Mouse (Mus musculus) kidney, postnatal 25 days (tissue): Measurements from ENCODE around the gene Xpo6.

Experiments used
- DNase-seq, 2 experiments: peaks; one replicate each; pipeline ENCODE4 v3.0.0; 2021; ENCODE audit warnings: mixed read lengths in 2 of 2

The Xpo6 gene

DNA sequence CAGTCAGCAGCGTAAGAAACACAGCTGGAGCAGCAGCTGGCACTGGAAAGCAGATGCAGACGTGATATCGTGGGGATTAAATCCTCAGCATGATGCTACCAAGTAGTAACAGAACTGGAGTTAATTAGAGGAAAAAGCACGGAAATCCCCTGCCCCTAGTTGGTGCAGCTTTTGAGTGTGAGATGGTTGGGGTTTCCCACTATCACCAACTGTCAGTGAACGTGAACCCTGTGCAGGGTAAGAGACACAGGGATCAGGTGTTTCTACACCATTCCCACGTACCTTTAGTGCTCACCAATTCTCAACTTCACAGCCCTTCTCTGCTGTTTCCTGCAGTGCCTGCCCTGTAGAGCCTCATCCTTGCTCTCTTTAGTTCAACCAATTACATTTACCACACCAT is 80.5 kb downstream of the Xpo6 start:
- no peak for DNase-seq

- DNase-seq = no peak
Observed at GRCm38 (mm10) chr7:126113263-126113662, 87.0 kb downstream of the Xpo6 start.

GRCm38 (mm10) chr7:126111230-126111629 is 89.1 kb downstream of the Xpo6 start:
- no peak for DNase-seq

GRCm38 (mm10) chr7:126109898-126110297 is 90.4 kb downstream of the Xpo6 start:
- no peak for DNase-seq

DNA sequence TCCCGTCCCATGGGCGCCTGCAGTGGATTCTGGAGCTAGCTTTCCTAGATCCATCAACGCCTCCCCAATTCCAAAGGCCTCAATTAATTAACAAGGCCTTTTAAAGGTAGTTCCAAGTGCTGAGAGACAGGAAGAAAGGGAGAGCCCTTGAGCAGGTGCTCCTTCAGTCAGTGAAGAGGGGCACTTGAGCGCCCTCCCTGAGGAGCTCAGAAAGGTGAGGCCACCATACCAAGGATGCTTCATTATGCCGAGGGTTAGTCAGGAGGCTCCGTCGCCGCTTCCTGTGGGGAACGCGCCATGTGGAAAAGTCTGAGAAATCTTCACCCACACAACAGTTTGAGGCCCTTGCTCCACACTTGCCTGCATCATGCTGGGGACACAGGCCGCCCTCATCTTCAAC is 99.9 kb downstream of the Xpo6 start:
- no peak for DNase-seq

- DNase-seq = no peak
Observed at GRCm38 (mm10) chr7:126099835-126100234, 100.5 kb downstream of the Xpo6 start.

DNA sequence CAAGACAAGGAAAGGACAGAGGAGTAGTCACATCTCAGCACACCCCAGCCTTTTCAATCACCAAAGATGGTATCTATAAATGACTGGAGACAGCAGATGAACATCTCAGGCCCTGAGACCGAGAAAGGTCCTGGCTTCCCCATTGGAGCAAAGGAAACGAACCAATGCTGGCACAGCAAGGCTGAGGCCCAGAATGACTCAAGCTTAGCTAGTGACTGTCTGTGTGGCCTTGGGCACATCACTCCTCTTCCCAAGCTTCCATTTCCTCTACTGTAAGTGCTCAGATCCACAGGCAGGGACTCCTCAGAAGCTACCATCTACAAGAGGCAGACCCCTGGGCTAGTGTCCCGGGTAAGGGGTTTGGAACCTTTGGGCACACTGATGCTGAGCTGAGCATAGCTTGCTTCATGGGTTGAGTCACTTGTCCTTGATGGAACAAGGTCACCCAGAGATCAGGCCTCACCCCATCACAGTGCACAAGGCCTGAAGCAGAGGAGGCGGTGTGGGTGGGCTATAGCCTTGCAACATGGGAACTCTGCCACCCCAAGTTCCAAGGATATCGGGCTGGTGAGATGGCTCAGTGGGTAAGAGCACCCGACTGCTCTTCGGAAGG is 101.0 kb downstream of the Xpo6 start:
- no peak for DNase-seq

GRCm38 (mm10) chr7:126097219-126097915 is 102.9 kb downstream of the Xpo6 start:
- peak in 1 of 2 experiments; percentile 41 for DNase-seq

GRCm38 (mm10) chr7:126096596-126096995 is 103.7 kb downstream of the Xpo6 start:
- peak; percentile 16 to 61 for DNase-seq

DNA sequence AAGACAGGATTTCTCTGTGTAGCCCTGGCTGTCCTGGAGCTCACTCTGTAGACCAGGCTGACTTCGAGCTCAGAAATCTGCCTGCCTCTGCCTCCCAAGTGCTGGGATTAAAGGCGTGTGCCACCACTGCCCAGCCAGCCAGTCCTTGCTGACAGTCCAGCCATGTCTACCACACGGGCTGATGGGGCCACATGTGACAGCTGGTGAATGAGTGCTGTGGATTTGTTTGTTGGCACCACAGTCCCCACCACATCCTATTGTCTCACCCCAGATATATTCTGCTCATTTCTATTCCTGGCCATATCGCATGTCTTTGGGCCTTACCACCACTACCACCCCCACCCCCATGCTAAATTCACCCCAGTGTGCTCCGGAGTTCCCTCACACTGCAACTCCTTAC is 105.6 kb downstream of the Xpo6 start:
- no peak for DNase-seq

DNA sequence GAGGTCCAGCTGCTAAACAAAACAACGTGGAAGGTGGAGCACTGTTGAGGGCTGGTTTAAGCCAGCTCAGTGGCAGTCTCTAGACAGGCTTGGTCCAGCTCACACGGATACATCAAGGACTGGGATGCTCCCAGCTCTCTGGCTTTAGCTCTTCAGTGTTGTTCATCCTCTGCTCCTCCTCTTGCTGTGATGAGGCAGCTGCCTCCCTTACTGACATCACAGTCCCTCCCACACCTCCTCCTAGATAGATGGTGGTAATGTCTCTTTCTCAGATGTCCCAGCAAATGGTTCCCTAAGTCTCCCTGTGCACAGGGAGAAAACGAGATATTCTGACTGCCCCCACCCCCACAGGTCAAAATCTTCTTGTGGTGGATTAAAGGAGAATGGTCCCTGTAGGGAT is 107.1 kb downstream of the Xpo6 start:
- no peak for DNase-seq

- DNase-seq = peak in 1 of 2 experiments; percentile 65
Observed at GRCm38 (mm10) chr7:126089782-126090181, 110.5 kb downstream of the Xpo6 start.

- peak in 1 of 2 experiments; percentile 54 for DNase-seq
Observed at GRCm38 (mm10) chr7:126088155-126088554, 112.1 kb downstream of the Xpo6 start.

- no peak for DNase-seq
Observed at GRCm38 (mm10) chr7:126087602-126088001, 112.7 kb downstream of the Xpo6 start.

DNA sequence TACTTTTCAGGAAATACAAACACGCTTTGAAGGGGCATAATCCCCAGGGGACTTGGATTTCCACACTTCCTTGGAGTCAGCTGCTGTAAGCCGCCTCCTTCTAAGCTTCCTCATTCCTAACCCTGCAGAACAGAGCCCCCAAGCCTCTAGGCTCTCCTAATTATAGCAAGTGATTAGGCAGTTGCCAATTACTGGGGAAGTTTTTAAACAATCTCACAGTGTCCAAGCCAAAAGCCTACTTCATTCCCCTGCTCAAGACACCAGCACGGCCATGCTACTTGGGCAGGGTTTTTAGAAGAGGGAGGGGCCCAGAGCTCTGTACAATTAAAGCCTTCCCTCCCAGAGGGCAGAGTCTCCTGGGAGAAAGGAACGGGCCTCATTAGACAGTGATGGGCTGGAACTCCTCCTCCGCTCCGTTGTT is 114.0 kb downstream of the Xpo6 start:
- peak in 1 of 2 experiments; percentile 8 for DNase-seq

- DNase-seq = no peak
Observed at GRCm38 (mm10) chr7:126085154-126085553, 115.1 kb downstream of the Xpo6 start.

- DNase-seq = peak in 1 of 2 experiments; percentile 14
Observed at GRCm38 (mm10) chr7:126083980-126084348, 116.3 kb downstream of the Xpo6 start.

DNA sequence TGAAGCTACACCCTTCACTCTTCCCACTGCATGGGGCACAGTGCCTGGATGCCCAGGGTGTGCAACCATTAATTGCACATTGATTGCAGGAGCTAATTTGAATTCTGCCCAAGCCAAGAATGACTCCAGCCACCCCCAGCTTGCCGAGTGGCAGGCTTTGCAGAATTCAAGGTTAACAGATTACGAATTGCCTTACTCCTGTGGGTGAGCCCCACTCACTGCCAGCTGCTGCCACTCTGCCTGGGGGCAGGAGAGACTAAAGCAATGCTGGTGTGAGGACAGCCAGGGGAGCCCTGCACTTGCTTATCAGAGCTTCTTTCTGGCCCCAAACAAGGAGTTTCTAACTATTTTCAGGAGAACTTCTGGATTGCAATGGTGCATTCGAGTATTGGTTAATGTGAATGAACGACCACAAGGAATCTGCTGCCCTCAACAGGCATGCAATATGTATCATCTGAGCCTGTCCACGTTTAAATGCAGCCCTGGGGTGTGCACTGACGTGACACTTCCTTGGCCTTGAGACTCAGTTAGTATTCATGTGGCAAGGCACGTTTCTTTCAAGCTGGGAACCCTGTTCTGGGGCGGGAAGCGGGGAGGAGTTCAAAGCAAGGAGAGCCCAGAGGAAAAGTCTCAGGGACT is 116.8 kb downstream of the Xpo6 start:
- DNase-seq = no peak

GRCm38 (mm10) chr7:126082286-126082741 is 118.0 kb downstream of the Xpo6 start, which contains the start of gene Gsg1l:
TSS of gene Gsg1l (minus strand) at chr7:126082411.
- no peak for DNase-seq

GRCm38 (mm10) chr7:126081727-126082285 is 118.5 kb downstream of the Xpo6 start:
- DNase-seq = no peak

GRCm38 (mm10) chr7:126080949-126081654 is 119.2 kb downstream of the Xpo6 start:
- no peak for DNase-seq

DNA sequence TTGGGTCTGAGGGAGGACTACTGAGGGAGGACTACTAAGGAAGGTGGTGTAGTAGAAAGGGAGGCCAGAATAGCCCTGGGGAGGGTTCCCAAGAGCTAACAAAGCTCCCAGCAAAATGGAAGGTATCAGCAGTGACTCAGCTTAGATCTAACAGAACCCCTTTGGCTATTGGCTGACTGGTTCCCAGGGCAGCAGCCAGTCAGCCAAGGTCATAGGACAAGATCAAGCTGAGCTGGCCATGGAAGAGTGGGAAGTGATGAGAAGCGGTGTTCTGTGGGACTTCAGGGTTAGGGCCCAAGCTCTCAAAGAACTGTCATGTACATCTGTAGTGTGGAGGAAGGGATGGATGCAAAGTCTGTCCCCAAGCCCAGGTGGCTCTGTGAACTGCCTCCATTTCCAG is 123.4 kb downstream of the Xpo6 start:
- DNase-seq = no peak

- DNase-seq = no peak
Observed at GRCm38 (mm10) chr7:126075058-126075457, 125.2 kb downstream of the Xpo6 start.
